Mouse (Mus musculus) hindbrain, embryonic 16.5 days (tissue): ENCODE measurements at regions not wholly inside any gene's neighbourhood (a gene's known extent, or its start where the extent isn't known, plus 50 kb on each side); places are given as distances from the start of the nearest gene placed in this dataset.

Experiments used
- ATAC-seq: fragments of 200-750 bp; cut with Nextera tagmentation; 2 replicates; pipeline ENCODE4 v1.8.0; 2017; ENCODE audit warnings: moderate TSS enrichment, moderate library complexity
- H3K27ac ChIP-seq: fragments of 300-500 bp; sonication (generic); 2 replicates; pipeline ENCODE4 v1.5.1; 2014; ENCODE audit warnings: low read depth, mild to moderate bottlenecking, control low read depth, low read length, moderate library complexity
- H3K27me3 ChIP-seq: fragments of 300-500 bp; sonication (generic); replicated peaks from 2 replicates; pipeline ENCODE4 v1.6.1; 2014; ENCODE audit warnings: low read length; ENCODE audit not compliant: control insufficient read depth, insufficient read depth
- H3K36me3 ChIP-seq: fragments of 300-500 bp; sonication (generic); 2 replicates; pipeline ENCODE4 v1.6.1; 2014; ENCODE audit warnings: mild to moderate bottlenecking, low read length, moderate library complexity, mixed read lengths; ENCODE audit not compliant: control insufficient read depth, insufficient read depth
- H3K4me1 ChIP-seq: fragments of 300-500 bp; sonication (generic); 2 replicates; pipeline ENCODE4 v1.6.1; 2014; ENCODE audit warnings: low read depth, low read length; ENCODE audit not compliant: control insufficient read depth, insufficient read depth
- H3K4me2 ChIP-seq: fragments of 300-500 bp; sonication (generic); 2 replicates; pipeline ENCODE4 v1.6.1; 2014; ENCODE audit warnings: mild to moderate bottlenecking, low read length, control low read depth, moderate library complexity
- H3K4me3 ChIP-seq: fragments of 300-500 bp; sonication (generic); 2 replicates; pipeline ENCODE4 v1.5.1; 2014; ENCODE audit warnings: mild to moderate bottlenecking, low read length, control low read depth, moderate library complexity
- H3K9ac ChIP-seq: fragments of 300-500 bp; sonication (generic); 2 replicates; pipeline ENCODE4 v1.6.1; 2014; ENCODE audit warnings: low read depth, mild to moderate bottlenecking, control low read depth, low read length, moderate library complexity
- H3K9me3 ChIP-seq: fragments of 300-500 bp; sonication (generic); 2 replicates; pipeline ENCODE4 v1.6.1; 2014; ENCODE audit warnings: mild to moderate bottlenecking, low read length, moderate library complexity; ENCODE audit not compliant: control insufficient read depth
- WGBS: fragments of 180-500 bp; shearing (Covaris S2); extraction: QIAGEN DNeasy Blood & Tissue Kit; methylation state at CpG from one replicate; pipeline ENCODE4 v1.1.7; 2014; 5-methylcytosine and 5-hydroxymethylcytosine counted together

DNA sequence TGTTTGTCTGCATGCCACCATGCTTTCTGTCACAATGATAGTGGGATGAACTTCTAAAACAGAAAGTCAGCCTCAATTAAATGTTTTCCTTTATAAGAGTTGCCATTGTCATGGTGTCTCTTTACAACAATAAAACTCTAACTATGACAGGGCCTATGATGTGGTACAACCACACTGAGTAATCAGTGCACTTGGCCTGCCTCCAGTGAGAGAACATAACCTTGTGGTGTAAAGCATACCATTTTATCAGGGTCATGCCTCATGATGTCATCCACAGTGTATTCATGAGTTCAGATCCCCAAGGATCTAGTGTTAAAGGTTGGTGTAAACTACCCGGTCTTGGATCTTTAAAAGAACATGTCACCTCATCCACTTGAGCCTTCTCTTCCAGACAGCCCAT, 255.9 kb downstream of the Pla2g4a start:
- no peak for ATAC-seq
- Histone ChIP-seq H3K27ac (no peak overlapping the region), H3K27me3 (no peaks in the 10 kb centered on the region), H3K9me3 (no peaks in the 10 kb centered on the region), H3K9ac (no peak overlapping the region), H3K36me3 (no peaks in the 10 kb centered on the region), H3K4me3 (no peak overlapping the region), H3K4me2 (no peak overlapping the region), H3K4me1 (no peaks in the 10 kb centered on the region)
- 79% methylated on average over 1 of the region's 1 CpGs for WGBS

DNA sequence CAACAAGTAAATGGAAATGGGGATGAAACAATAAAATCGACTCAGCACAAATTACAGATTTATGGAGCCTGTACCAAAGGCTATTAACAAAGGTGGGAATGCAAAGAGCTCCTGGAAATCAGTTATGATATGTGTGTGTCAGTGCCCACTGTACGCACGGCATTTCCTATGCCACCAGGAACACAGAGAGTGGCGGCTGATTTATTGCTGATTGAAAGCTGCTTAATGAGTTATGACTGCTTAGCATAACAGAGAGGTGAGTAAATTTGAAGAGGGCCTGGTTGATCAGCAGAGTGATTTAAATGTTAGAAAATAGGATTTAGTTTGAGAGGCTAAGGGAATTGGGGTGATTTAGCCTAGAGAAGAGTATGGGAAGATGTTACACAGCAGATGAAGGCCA, 261.7 kb downstream of the Pla2g4a start:
- no peak overlapping the region for H3K27ac ChIP-seq
- H3K4me2 ChIP-seq: no peak overlapping the region
- ATAC-seq: no peak
- no peak overlapping the region for H3K4me3 ChIP-seq
- no peaks in the 10 kb centered on the region for H3K4me1 ChIP-seq
- H3K36me3 ChIP-seq: no peaks in the 10 kb centered on the region
- 71% methylated on average over 4 of the region's 4 CpGs for WGBS
- H3K9me3 ChIP-seq: no peaks in the 10 kb centered on the region
- no peak overlapping the region for H3K9ac ChIP-seq
- no peaks in the 10 kb centered on the region for H3K27me3 ChIP-seq

DNA sequence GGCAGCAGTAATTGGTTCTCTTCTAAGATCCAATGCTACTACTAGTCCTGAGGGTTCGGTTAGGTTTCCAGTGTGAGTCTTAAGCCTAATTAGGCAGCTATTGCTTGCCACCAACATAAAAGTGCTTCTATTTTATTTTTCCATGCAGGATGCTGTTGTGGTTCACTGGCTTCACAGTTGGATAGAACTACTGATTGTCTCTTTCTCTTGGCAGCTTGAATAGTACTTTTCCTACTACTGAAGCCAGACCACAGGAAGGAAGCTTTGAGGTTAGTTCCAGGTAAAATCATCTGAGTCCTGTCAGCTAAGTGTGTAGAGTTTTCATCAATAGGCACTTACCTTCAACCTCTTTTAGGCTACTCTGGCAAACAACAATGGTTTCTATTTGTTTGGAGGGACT, 286.9 kb downstream of the Pla2g4a start:
- Histone ChIP-seq H3K36me3 (no peaks in the 10 kb centered on the region), H3K4me2 (no peak overlapping the region), H3K27me3 (no peaks in the 10 kb centered on the region), H3K4me1 (no peaks in the 10 kb centered on the region), H3K4me3 (no peak overlapping the region), H3K9me3 (no peaks in the 10 kb centered on the region), H3K9ac (no peak overlapping the region), H3K27ac (no peak overlapping the region)
- 77% methylated on average over 1 of the region's 1 CpGs for WGBS
- ATAC-seq: no peak

DNA sequence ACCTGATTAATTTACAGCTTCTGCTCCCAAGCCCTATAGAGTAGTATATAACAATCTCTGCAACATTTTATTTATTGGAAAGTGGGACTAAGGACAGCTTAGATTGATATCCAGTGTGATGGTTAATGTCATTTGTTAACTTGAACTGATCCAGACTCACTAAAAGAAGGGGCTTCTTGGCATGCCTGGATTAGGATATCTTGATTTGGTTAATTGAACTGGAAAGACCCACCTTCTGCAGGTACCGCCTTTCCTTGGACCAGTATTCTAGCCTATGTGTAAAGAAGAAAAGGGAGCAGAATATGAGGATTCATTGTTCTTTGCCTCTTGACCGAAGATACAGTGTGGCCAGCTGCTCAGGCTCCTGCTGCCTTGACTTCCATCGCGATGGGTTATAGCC, 288.5 kb downstream of the Pla2g4a start:
- no peaks in the 10 kb centered on the region for H3K4me1 ChIP-seq
- no peak overlapping the region for H3K4me2 ChIP-seq
- H3K27me3 ChIP-seq: no peaks in the 10 kb centered on the region
- H3K27ac ChIP-seq: no peak overlapping the region
- no peaks in the 10 kb centered on the region for H3K9me3 ChIP-seq
- no peak overlapping the region for H3K9ac ChIP-seq
- H3K4me3 ChIP-seq: no peak overlapping the region
- 88% methylated on average over 4 of the region's 4 CpGs for WGBS
- no peaks in the 10 kb centered on the region for H3K36me3 ChIP-seq
- 0 out of 2 replicates have a peak, but pooled peaks have one; percentile 54 for ATAC-seq

DNA sequence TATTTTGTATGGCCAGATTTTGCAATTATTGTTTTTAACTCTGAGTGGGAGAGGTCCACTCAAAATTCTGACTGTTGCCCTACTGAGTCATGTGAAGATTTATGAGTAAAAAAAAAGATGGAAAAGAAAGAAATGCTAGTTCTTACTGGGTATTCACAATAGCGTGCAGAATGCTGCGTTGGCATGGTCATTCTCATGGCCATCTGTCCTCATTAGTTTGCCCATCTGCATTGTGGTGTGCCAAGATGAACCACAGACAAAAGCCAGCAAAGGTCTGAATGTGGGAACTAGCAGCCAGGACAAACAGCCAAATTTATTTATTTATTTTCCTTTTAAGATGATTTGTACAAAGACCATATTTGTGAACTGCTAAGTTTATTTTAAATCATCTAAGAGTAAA, 289.0 kb downstream of the Pla2g4a start:
- no peaks in the 10 kb centered on the region for H3K27me3 ChIP-seq
- H3K4me2 ChIP-seq: no peak overlapping the region
- peak; percentile 91 for ATAC-seq
- H3K36me3 ChIP-seq: no peaks in the 10 kb centered on the region
- H3K9me3 ChIP-seq: no peaks in the 10 kb centered on the region
- H3K9ac ChIP-seq: no peak overlapping the region
- 46% methylated on average over 2 of the region's 2 CpGs for WGBS
- no peak overlapping the region for H3K4me3 ChIP-seq
- H3K27ac ChIP-seq: no peak overlapping the region
- no peaks in the 10 kb centered on the region for H3K4me1 ChIP-seq

DNA sequence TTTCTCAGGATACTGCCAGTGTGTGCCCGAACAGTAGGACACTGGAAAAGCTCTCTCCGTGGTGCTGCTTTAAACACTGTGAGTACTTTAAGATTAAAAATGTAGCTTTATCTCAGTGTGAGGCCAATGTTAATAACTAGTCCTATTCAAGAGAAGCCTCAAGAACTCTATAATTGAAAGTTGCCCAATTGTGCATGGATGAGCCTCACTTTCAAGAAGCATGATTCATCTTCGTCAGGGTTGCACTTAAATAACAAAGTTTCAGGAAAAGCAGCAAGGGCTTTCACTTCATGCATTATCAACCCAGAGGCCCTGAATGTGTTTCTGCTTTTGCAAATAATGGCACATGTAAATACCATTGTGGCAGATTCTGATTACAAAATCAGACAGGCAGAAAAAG, 290.0 kb downstream of the Pla2g4a start:
- H3K27me3 ChIP-seq: no peaks in the 10 kb centered on the region
- no peak overlapping the region for H3K4me3 ChIP-seq
- no peak overlapping the region for H3K4me2 ChIP-seq
- H3K27ac ChIP-seq: peak overlapping the region; percentile 56
- WGBS: 39% methylated on average over 3 of the region's 3 CpGs
- no peaks in the 10 kb centered on the region for H3K9me3 ChIP-seq
- H3K4me1 ChIP-seq: no peaks in the 10 kb centered on the region
- no peak overlapping the region for H3K9ac ChIP-seq
- peak; percentile 50; the same call in 1 of the 2 replicates for ATAC-seq
- H3K36me3 ChIP-seq: no peaks in the 10 kb centered on the region
